8 mouse cellular contexts compared by ENCODE assay signal in genomic region chr8:71922567-71923401, GRCm38 (mm10). TPM values are rescaled to one million over a fixed set of nuclear protein-coding genes. Genes with fewer than 3 reads are reported as not detected.
A peak's percentile ranks its signal among the peaks of the same experiment; 100 is the strongest.
DNase-seq lines count a peak whose midpoint lies in the region; ATAC-seq lines count a peak whose summit lies in the region.

No protein-coding gene starts in this region.

- peak; percentile 93 for DNase-seq in Muller cell, postnatal 12 days (ENCODE audit: inconsistent ontology term)
- DNase-seq in cerebellum, adult 9-11 months = peak; percentile 97
- peak; percentile 94 to 97 for DNase-seq in frontal cortex, adult 2 months (ENCODE audit: extremely low spot score in 1 of 2, low spot score in 1 of 2)
- peak; percentile 92 for DNase-seq in hindbrain, embryonic 11.5 days (ENCODE audit: low spot score)
- peak; percentile 90 to 93 for DNase-seq in layer of hippocampus, postnatal 10 days (ENCODE audit: low spot score in 2 of 2)
- DNase-seq in lung, postnatal 10 days = peak; percentile 97
- peak; percentile 91 for DNase-seq in ovary, postnatal 36 days (ENCODE audit: low spot score)
- peak; percentile 93 for DNase-seq in thymus, postnatal 25 days

- peak overlapping the region; percentile 69 for H3K4me2 ChIP-seq in hindbrain, embryonic 11.5 days (replicated peaks; ENCODE audit: low read depth, low read length)

- H3K36me3 ChIP-seq in hindbrain, embryonic 11.5 days (ENCODE audit: control insufficient read depth, insufficient read depth, low read length) = no peaks in the 10 kb centered on the region

- peak; percentile 100 for ATAC-seq in hindbrain, embryonic 11.5 days (ENCODE audit: low FRiP score)

- H3K4me3 ChIP-seq in hindbrain, embryonic 11.5 days (ENCODE audit: low read depth, low read length) = peak overlapping the region; percentile 68

- H3K27ac ChIP-seq in hindbrain, embryonic 11.5 days (ENCODE audit: low read depth, low read length) = peak overlapping the region; percentile 96

- H3K9ac ChIP-seq in hindbrain, embryonic 11.5 days (ENCODE audit: low read depth, low read length) = peak overlapping the region; percentile 84

- under 1% methylated on average over 53 of the region's 57 CpGs for WGBS in hindbrain, embryonic 11.5 days

- no peaks in the 10 kb centered on the region; the same call in 1 of the 2 replicates for H3K4me1 ChIP-seq in hindbrain, embryonic 11.5 days (replicated peaks; ENCODE audit: control insufficient read depth, insufficient read depth, low read length)

- no peaks in the 10 kb centered on the region for H3K9me3 ChIP-seq in hindbrain, embryonic 11.5 days (ENCODE audit: control insufficient read depth, low read length)

- H3K27me3 ChIP-seq in hindbrain, embryonic 11.5 days (ENCODE audit: control insufficient read depth, insufficient read depth, low read length) = no peaks in the 10 kb centered on the region

RNA-seq across cellular contexts. Expression of gene Zfp617, which starts 14.3 kb away (rescaled TPM):
- 20.7 and 23.1 TPM in 2 replicates for polyA plus RNA-seq in frontal cortex, adult 2 months (2012; rRNA removed)
- 40.2 and 43.5 TPM in 2 replicates for polyA plus RNA-seq in hindbrain, embryonic 11.5 days (2014; fragmentation: Nextera tagmentation; extraction: Ambion mirVana)
- total RNA-seq in layer of hippocampus, postnatal 10 days (2021) = 10 to 100 TPM; 27.9 to 28.2 TPM

RNA-seq across cellular contexts. Expression of gene Zfp882, which starts 14.4 kb away (rescaled TPM):
- 4.7 and 6.1 TPM in 2 replicates for polyA plus RNA-seq in frontal cortex, adult 2 months (2012; rRNA removed)
- 9.1 and 12.4 TPM in 2 replicates for polyA plus RNA-seq in hindbrain, embryonic 11.5 days (2014; fragmentation: Nextera tagmentation; extraction: Ambion mirVana)
- 10 to 100 TPM; 13.0 to 15.2 TPM for total RNA-seq in layer of hippocampus, postnatal 10 days (2021)

RNA-seq across cellular contexts. Expression of gene Zfp961, which starts 28.1 kb away (rescaled TPM):
- 18.0 and 18.2 TPM in 2 replicates for polyA plus RNA-seq in frontal cortex, adult 2 months (2012; rRNA removed)
- 21.4 and 27.0 TPM in 2 replicates for polyA plus RNA-seq in hindbrain, embryonic 11.5 days (2014; fragmentation: Nextera tagmentation; extraction: Ambion mirVana)
- 10 to 100 TPM; 16.1 to 17.7 TPM for total RNA-seq in layer of hippocampus, postnatal 10 days (2021)

RNA-seq across cellular contexts. Expression of gene Zfp709, which starts 41.0 kb away (rescaled TPM):
- polyA plus RNA-seq in frontal cortex, adult 2 months (2012; rRNA removed) = 2.3 and 3.1 TPM in 2 replicates
- polyA plus RNA-seq in hindbrain, embryonic 11.5 days (2014; fragmentation: Nextera tagmentation; extraction: Ambion mirVana) = 6.6 and 8.2 TPM in 2 replicates
- total RNA-seq in layer of hippocampus, postnatal 10 days (2021) = 10 to 100 TPM; 10.4 to 12.3 TPM

Comparison
In these comparisons a context has a peak if more than half of its experiments do, and no peak if none do; other contexts are left out.
1. Peak in every context shown above with its lines: DNase-seq, ATAC-seq, H3K4me3 ChIP-seq and H3K27ac ChIP-seq.